Mouse (Mus musculus): ENCODE results near the gene Zfp811. TPM values are rescaled to one million over a fixed set of nuclear protein-coding genes. Genes with fewer than 3 reads are reported as not detected.

Zfp811 gene
- polyA plus RNA-seq, 1 experiment from 2014 or later: 2.5 TPM

GRCm38 (mm10) chr17:32777564-32777963 is 32.2 kb downstream of the Zfp811 start:
- no peak overlapping the region for H3K27ac ChIP-seq (ENCODE audit: low read length)
- no peaks in the 10 kb centered on the region for H3K4me1 ChIP-seq (replicated peaks; ENCODE audit: control insufficient read depth, insufficient read depth, low read length)
- H3K9me3 ChIP-seq (ENCODE audit: control insufficient read depth, low read length): no peaks in the 10 kb centered on the region
- 98% methylated on average over 3 of the region's 3 CpGs for WGBS
- H3K4me2 ChIP-seq (ENCODE audit: low read depth, low read length): no peak overlapping the region
- no peak for ATAC-seq (ENCODE audit: low read depth)
- H3K36me3 ChIP-seq (ENCODE audit: control insufficient read depth, insufficient read depth, low read length): peaks cover 43% of the 10 kb centered on the region
- H3K27me3 ChIP-seq (ENCODE audit: control insufficient read depth, insufficient read depth, low read depth, low read length): no peaks in the 10 kb centered on the region
- H3K9ac ChIP-seq (ENCODE audit: low read length): no peak overlapping the region
- H3K4me3 ChIP-seq (ENCODE audit: low read length): no peak overlapping the region

DNA sequence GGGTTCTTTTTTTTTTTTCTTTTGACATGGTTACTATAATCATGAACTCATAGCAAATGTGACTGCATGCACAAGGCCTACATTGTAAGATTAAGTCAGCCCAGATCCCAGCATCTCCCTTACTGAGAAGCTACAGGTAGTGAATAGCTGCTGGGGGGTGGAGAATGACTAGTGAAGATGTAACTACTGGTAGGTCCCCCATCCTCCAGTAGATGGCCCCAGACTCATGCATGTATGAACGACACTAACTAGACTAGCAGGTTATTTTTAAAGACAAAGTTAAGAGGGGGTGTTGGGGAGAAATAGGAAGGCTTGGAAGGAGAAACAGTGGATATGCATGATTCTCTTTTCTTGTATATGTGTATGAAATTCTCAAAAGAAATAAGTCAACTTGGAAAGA is 38.5 kb downstream of the Zfp811 start:
- H3K27ac ChIP-seq (ENCODE audit: low read length): no peak overlapping the region
- H3K4me2 ChIP-seq (ENCODE audit: low read depth, low read length): no peak overlapping the region
- ATAC-seq (ENCODE audit: low read depth): no peak
- H3K4me1 ChIP-seq (replicated peaks; ENCODE audit: control insufficient read depth, insufficient read depth, low read length): no peaks in the 10 kb centered on the region
- H3K27me3 ChIP-seq (ENCODE audit: control insufficient read depth, insufficient read depth, low read depth, low read length): no peaks in the 10 kb centered on the region
- WGBS: 81% methylated on average over 1 of the region's 1 CpGs
- H3K4me3 ChIP-seq (ENCODE audit: low read length): no peak overlapping the region
- no peak overlapping the region for H3K9ac ChIP-seq (ENCODE audit: low read length)
- no peaks in the 10 kb centered on the region for H3K9me3 ChIP-seq (ENCODE audit: control insufficient read depth, low read length)
- H3K36me3 ChIP-seq (ENCODE audit: control insufficient read depth, insufficient read depth, low read length): peaks cover 70% of the 10 kb centered on the region

DNA sequence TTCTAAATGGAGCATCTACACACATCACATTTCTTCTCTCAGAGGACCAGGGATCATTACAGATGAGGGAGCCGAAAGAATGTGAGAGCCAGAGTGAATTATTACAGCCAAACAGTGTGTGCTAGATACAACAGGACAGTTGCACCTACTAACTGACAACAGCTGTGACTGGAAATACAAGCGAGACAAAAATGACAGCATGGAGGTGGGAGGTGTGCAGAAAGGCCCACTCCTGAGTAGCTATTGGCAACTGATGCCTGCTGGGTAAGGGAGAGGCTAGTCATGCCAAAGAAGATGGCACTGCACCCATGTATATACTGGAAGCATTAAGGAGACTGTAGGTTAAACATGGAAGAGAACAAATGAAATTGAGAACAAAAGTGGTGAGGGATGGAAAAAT is 43.3 kb downstream of the Zfp811 start:
- Histone ChIP-seq H3K27me3 (ENCODE audit: control insufficient read depth, insufficient read depth, low read depth, low read length) (no peaks in the 10 kb centered on the region), H3K27ac (ENCODE audit: low read length) (no peak overlapping the region), H3K36me3 (ENCODE audit: control insufficient read depth, insufficient read depth, low read length) (peaks cover 52% of the 10 kb centered on the region), H3K9ac (ENCODE audit: low read length) (no peak overlapping the region), H3K4me2 (ENCODE audit: low read depth, low read length) (no peak overlapping the region), H3K9me3 (ENCODE audit: control insufficient read depth, low read length) (peaks cover 2% of the 10 kb centered on the region; the same call in 1 of the 2 replicates), H3K4me1 (replicated peaks; ENCODE audit: control insufficient read depth, insufficient read depth, low read length) (no peaks in the 10 kb centered on the region), H3K4me3 (ENCODE audit: low read length) (no peak overlapping the region)
- ATAC-seq (ENCODE audit: low read depth): no peak
- 92% methylated on average over 2 of the region's 2 CpGs for WGBS

DNA sequence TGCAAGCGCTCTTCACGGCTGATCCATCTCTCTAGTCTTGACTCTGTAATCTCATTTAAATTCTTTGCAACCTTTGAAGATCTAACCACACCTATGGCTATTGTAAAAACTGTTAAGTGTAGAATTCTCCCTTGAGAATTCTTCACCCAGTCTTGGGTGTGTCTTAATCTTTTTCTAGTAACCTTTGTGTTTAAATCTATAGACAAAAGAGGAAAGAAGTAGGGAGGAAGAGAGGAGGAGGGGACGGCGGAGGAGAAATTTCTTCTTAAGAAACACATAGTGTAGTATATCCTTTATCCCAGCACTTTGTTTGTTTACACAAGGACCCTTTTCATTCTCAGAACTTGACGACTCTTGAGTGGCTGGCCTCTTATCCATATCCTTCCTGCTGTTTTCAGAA is 52.4 kb downstream of the Zfp811 start:
- no peaks in the 10 kb centered on the region for H3K27me3 ChIP-seq (ENCODE audit: control insufficient read depth, insufficient read depth, low read depth, low read length)

GRCm38 (mm10) chr17:32753634-32754033 is 56.1 kb downstream of the Zfp811 start:
- WGBS: 11% methylated on average over 12 of the region's 12 CpGs
- Histone ChIP-seq H3K27ac (ENCODE audit: low read length) (no peak overlapping the region), H3K36me3 (ENCODE audit: control insufficient read depth, insufficient read depth, low read length) (no peaks in the 10 kb centered on the region), H3K4me2 (ENCODE audit: low read depth, low read length) (no peak overlapping the region), H3K4me3 (ENCODE audit: low read length) (no peak overlapping the region), H3K9me3 (ENCODE audit: control insufficient read depth, low read length) (no peaks in the 10 kb centered on the region), H3K9ac (ENCODE audit: low read length) (no peak overlapping the region), H3K4me1 (replicated peaks; ENCODE audit: control insufficient read depth, insufficient read depth, low read length) (no peaks in the 10 kb centered on the region), H3K27me3 (ENCODE audit: control insufficient read depth, insufficient read depth, low read depth, low read length) (no peaks in the 10 kb centered on the region)
- no peak for ATAC-seq (ENCODE audit: low read depth)

More for the DNA sequence above, 52.4 kb downstream of the Zfp811 start:
- WGBS: 46% methylated on average over 5 of the region's 5 CpGs
- no peak for ATAC-seq (ENCODE audit: low read depth)
- Histone ChIP-seq H3K4me1 (replicated peaks; ENCODE audit: control insufficient read depth, insufficient read depth, low read length) (no peaks in the 10 kb centered on the region), H3K27ac (ENCODE audit: low read length) (no peak overlapping the region), H3K4me3 (ENCODE audit: low read length) (no peak overlapping the region), H3K36me3 (ENCODE audit: control insufficient read depth, insufficient read depth, low read length) (no peaks in the 10 kb centered on the region), H3K4me2 (ENCODE audit: low read depth, low read length) (no peak overlapping the region), H3K9ac (ENCODE audit: low read length) (no peak overlapping the region), H3K9me3 (ENCODE audit: control insufficient read depth, low read length) (no peaks in the 10 kb centered on the region)

DNA sequence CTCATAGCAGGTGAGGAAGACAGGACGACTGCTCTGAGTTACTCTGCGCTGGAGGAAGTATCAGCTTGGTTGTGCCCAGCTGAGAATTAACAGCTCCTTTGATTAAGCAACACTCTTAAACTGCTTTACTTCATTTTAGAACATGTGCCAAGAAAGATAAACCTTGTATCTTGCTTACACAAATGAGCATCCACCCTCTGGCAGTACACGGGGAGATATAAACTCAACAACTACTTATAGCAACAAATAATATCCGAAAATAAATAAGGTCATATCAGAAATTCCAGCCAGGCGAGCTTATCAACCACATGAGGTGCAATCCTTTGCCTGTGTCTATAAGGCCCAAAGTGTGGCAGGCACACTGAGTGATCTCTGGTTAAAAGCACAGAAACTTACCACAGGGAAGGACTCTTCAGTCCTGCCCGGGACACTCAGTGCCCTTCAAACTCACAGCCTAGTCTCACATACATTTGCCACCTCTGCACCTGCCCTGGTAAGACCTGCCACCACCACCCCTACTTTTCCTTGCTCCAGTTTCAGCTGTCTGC is 56.8 kb downstream of the Zfp811 start:
- no peaks in the 10 kb centered on the region for H3K4me1 ChIP-seq (replicated peaks; ENCODE audit: control insufficient read depth, insufficient read depth, low read length)
- 61% methylated on average over 6 of the region's 6 CpGs for WGBS

GRCm38 (mm10) chr17:32750611-32751010 is 59.1 kb downstream of the Zfp811 start:
- 37% methylated on average over 5 of the region's 5 CpGs for WGBS
- H3K27me3 ChIP-seq (ENCODE audit: control insufficient read depth, insufficient read depth, low read depth, low read length): no peaks in the 10 kb centered on the region
- H3K27ac ChIP-seq (ENCODE audit: low read length): no peak overlapping the region
- H3K4me2 ChIP-seq (ENCODE audit: low read depth, low read length): no peak overlapping the region
- no peaks in the 10 kb centered on the region for H3K36me3 ChIP-seq (ENCODE audit: control insufficient read depth, insufficient read depth, low read length)
- no peak overlapping the region for H3K9ac ChIP-seq (ENCODE audit: low read length)
- ATAC-seq (ENCODE audit: low read depth): no peak
- H3K4me3 ChIP-seq (ENCODE audit: low read length): no peak overlapping the region
- H3K9me3 ChIP-seq (ENCODE audit: control insufficient read depth, low read length): no peaks in the 10 kb centered on the region
- H3K4me1 ChIP-seq (replicated peaks; ENCODE audit: control insufficient read depth, insufficient read depth, low read length): no peaks in the 10 kb centered on the region

More for the DNA sequence above, 56.8 kb downstream of the Zfp811 start:
- Histone ChIP-seq H3K9me3 (ENCODE audit: control insufficient read depth, low read length) (no peaks in the 10 kb centered on the region), H3K36me3 (ENCODE audit: control insufficient read depth, insufficient read depth, low read length) (no peaks in the 10 kb centered on the region), H3K4me2 (ENCODE audit: low read depth, low read length) (no peak overlapping the region), H3K9ac (ENCODE audit: low read length) (no peak overlapping the region), H3K4me3 (ENCODE audit: low read length) (no peak overlapping the region), H3K27ac (ENCODE audit: low read length) (no peak overlapping the region), H3K27me3 (ENCODE audit: control insufficient read depth, insufficient read depth, low read depth, low read length) (no peaks in the 10 kb centered on the region)
- ATAC-seq (ENCODE audit: low read depth): no peak

Other genes starting within 250 kb of the Zfp811 start
- gene Cyp4f37, start 188.6 kb downstream of the Zfp811 start, polyA plus RNA-seq (2015; fragmentation: Nextera tagmentation; extraction: Ambion mirVana): not detected in 2 replicates
- 0.21 TPM in 1 of 2 replicates, not detected in the other for gene Cyp4f40, start 151.0 kb downstream of the Zfp811 start, polyA plus RNA-seq (2015; fragmentation: Nextera tagmentation; extraction: Ambion mirVana)
- gene Cyp4f15, start 124.3 kb downstream of the Zfp811 start, polyA plus RNA-seq (2015; fragmentation: Nextera tagmentation; extraction: Ambion mirVana): not detected in 2 replicates
- 34.9 and 35.2 TPM in 2 replicates for gene Zfp871, start 21.6 kb downstream of the Zfp811 start, polyA plus RNA-seq (2015; fragmentation: Nextera tagmentation; extraction: Ambion mirVana)
- 13.0 and 14.2 TPM in 2 replicates for gene Zfp799, start 20.3 kb upstream of the Zfp811 start, polyA plus RNA-seq (2015; fragmentation: Nextera tagmentation; extraction: Ambion mirVana)
- 9.1 and 10.4 TPM in 2 replicates for gene Zfp870, start 81.7 kb upstream of the Zfp811 start, polyA plus RNA-seq (2015; fragmentation: Nextera tagmentation; extraction: Ambion mirVana)
- gene Cyp4f14, start 107.4 kb upstream of the Zfp811 start, polyA plus RNA-seq (2015; fragmentation: Nextera tagmentation; extraction: Ambion mirVana): 0.25 TPM in 1 of 2 replicates, not detected in the other
- 11.6 and 17.2 TPM in 2 replicates for gene Cyp4f13, start 137.5 kb upstream of the Zfp811 start, polyA plus RNA-seq (2015; fragmentation: Nextera tagmentation; extraction: Ambion mirVana)
- 10.7 and 10.9 TPM in 2 replicates for gene Zfp472, start 155.9 kb upstream of the Zfp811 start, polyA plus RNA-seq (2015; fragmentation: Nextera tagmentation; extraction: Ambion mirVana)
- 11.3 and 12.7 TPM in 2 replicates for gene Zfp952, start 183.2 kb upstream of the Zfp811 start, polyA plus RNA-seq (2015; fragmentation: Nextera tagmentation; extraction: Ambion mirVana)
- gene Zfp763, start 223.5 kb upstream of the Zfp811 start, polyA plus RNA-seq (2015; fragmentation: Nextera tagmentation; extraction: Ambion mirVana): 13.6 and 14.9 TPM in 2 replicates

All from lung, embryonic 16.5 days (tissue).